Comparison of ENCODE assay signal across 11 mouse cellular contexts in genomic region chr11:34776054-34776453, GRCm38 (mm10).
"Had no signal": no experiment of that assay in that cellular context is flagged by ENCODE, and none has a peak within 500 bp of the region (broad histone marks: within the 10 kb centered on the region; RNA-seq: fewer than 3 reads in every experiment).

No protein-coding gene starts in this region.

- H3K4me1 ChIP-seq: kidney, embryonic 15.5 days; limb, embryonic 13.5 days; neural tube, embryonic 12.5 days had no signal

- H3K4me3 ChIP-seq: kidney, embryonic 15.5 days; limb, embryonic 13.5 days; neural tube, embryonic 12.5 days had no signal

- H3K27ac ChIP-seq: kidney, embryonic 15.5 days; limb, embryonic 13.5 days; liver, embryonic 14.5 days; neural tube, embryonic 12.5 days had no signal

- DNase-seq: kidney, adult 2 months; kidney, postnatal 14 days; left cerebral cortex, postnatal 4 days; lung, adult 2 months; midbrain, embryonic 14.5 days; right cerebral cortex, postnatal 14 days; thymus, adult 18-20 months had no signal
